Mouse (Mus musculus): ENCODE results near the gene Ptn.

DNA sequence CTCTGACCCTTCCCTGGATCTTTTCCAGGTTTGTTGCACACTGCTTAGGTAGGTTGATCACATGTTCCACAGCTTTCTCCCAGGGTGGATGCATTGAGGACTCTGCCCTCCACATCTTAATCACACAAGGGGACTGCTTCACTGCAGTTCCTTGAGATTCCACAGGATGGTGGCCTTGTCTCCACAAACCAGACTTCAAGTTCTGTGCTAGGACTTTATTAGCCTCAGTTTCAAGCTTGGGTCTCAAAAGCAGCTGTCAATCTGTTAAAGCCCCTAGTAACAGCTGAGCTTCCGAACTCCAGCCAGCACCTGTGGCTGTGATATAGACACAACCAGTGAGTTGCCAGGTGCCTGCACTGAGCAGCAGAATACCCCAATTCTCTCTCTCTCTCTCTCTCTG lies 118.5 kb downstream of the Ptn start:
- TF ChIP-seq EP300 (IDR thresholded peaks at IDR 0.05; ENCODE audit: low read depth): no peak
- peak; percentile 87 for TF ChIP-seq CTCF (IDR thresholded peaks at IDR 0.05; ENCODE audit: low read depth)
